Mouse (Mus musculus) erythroblast, embryonic 14.5 days (primary cell): ENCODE results near the gene Rhox4e. TPM values are rescaled to one million over a fixed set of nuclear protein-coding genes. Genes with fewer than 3 reads are reported as not detected.
"Not testable (repeated sequence)": the region's sequence is repeated elsewhere in the genome, so short reads cannot be mapped to it uniquely, and the experiment has no call there.

ENCODE experiments used
- H3K27me3 ChIP-seq: 2 replicates; pipeline ENCODE4 v1.6.1; 2012; ENCODE audit warnings: inconsistent platforms; ENCODE audit not compliant: control insufficient read depth
- H3K36me3 ChIP-seq: 2 replicates; pipeline ENCODE4 v1.6.1; 2012; ENCODE audit warnings: mild to moderate bottlenecking, inconsistent platforms; ENCODE audit not compliant: control insufficient read depth
- H3K4me1 ChIP-seq: 2 replicates; pipeline ENCODE4 v1.6.1; 2012; ENCODE audit warnings: inconsistent platforms; ENCODE audit not compliant: control insufficient read depth
- H3K4me3 ChIP-seq: replicated peaks from 2 replicates; pipeline ENCODE3; 2012; ENCODE audit warnings: moderate library complexity, mild to moderate bottlenecking, inconsistent platforms
- H3K9me3 ChIP-seq: 2 replicates; pipeline ENCODE4 v1.6.1; 2012; ENCODE audit warnings: low read length, inconsistent platforms, mixed read lengths; ENCODE audit not compliant: control insufficient read depth
- polyA plus RNA-seq: library from polyadenylated mRNA; stranded (reverse); fragments of >175 nt; gene quantifications from 2 replicates; pipeline ENCODE4 v1.2.3, GENCODE M21; 2012

Rhox4e gene
- not detected in 2 replicates for polyA plus RNA-seq

DNA sequence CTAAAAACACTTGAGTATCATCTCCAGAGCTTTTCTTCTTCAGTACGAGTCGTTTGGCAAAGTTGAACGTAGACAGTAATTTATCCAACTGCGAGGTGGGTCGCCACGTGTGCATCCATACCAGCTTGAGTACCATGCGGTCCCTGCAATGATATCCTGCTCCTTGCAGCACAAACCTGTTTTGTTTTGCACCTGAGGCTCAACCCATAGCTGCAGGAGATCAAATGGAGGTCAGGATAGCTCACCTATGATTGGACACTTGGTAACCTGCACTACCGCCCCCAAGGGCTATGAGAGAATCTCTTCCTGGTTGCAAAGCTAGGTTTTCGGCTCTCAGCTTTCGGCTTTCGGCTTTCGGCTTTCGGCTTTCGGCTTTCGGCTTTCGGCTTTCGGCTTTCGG is at the start of gene Rhox4e:
Gene Rhox4e (plus strand): TSS at position 301 of the 400 bp plus-strand sequence.
- H3K36me3 ChIP-seq, H3K4me3 ChIP-seq, H3K9me3 ChIP-seq, H3K4me1 ChIP-seq, H3K27me3 ChIP-seq: not testable (repeated sequence)

DNA sequence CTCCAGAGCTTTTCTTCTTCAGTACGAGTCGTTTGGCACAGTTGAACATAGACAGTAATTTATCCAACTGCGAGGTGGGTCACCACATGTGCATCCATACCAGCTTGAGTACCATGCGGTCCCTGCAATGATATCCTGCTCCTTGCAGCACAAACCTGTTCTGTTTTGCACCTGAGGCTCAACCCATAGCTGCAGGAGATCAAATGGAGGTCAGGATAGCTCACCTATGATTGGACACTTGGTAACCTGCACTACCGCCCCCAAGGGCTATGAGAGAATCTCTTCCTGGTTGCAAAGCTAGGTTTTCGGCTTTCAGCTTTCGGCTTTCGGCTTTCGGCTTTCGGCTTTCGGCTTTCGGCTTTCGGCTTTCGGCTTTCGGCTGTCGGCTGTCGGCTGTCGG is 43.2 kb upstream of the Rhox4e start, which contains the start of gene Rhox4d:
Gene Rhox4d (plus strand): TSS at position 301 of the 400 bp plus-strand sequence.
- H3K4me1 ChIP-seq, H3K4me3 ChIP-seq, H3K27me3 ChIP-seq, H3K36me3 ChIP-seq, H3K9me3 ChIP-seq: not testable (repeated sequence)

DNA sequence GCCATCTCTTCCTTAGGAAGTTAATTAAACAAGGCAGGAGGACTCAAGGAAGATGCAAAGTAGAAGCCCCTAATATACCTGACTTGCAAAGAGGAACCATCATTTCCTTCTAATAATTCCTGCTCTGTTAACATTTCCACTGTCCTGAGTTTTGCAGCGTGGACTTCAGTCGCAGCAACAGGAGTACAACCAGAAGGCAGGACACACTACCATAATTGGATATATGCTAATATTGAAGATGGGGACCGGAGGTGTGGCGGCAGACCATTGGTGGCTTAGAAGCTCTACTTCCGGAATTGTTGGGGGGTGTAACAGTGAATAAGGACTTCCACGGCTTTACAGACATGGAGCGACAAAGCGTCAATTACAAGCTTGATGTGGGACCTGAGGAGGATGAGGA is 27.1 kb upstream of the Rhox4e start, which contains the start of gene Rhox2e:
Gene Rhox2e (plus strand): TSS at position 301 of the 400 bp plus-strand sequence.
- H3K4me3 ChIP-seq, H3K36me3 ChIP-seq, H3K9me3 ChIP-seq, H3K4me1 ChIP-seq, H3K27me3 ChIP-seq: not testable (repeated sequence)

DNA sequence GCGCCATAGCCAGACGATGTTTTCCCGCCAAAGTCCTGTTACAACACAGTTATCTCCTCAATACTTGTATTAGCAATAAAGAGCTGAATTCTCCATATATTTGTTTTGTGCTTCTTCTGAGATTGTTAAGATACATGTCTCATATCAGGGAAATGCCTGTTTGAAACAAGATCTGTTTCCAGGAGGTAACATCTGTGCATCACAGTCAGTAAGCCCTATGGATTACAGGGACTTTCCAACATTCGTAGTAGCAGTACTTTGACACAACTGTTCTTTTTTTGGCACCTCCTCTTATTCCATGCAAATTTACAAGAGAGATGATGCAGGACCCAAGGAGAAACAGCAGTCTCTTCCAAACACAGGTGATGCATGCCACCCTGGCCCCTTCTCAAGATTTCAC is 15.5 kb upstream of the Rhox4e start, which contains the start of gene Rhox3e:
Gene Rhox3e (plus strand): TSS at position 301 of the 400 bp plus-strand sequence.
- not testable (repeated sequence) for H3K27me3 ChIP-seq, H3K9me3 ChIP-seq, H3K4me3 ChIP-seq, H3K36me3 ChIP-seq, H3K4me1 ChIP-seq

DNA sequence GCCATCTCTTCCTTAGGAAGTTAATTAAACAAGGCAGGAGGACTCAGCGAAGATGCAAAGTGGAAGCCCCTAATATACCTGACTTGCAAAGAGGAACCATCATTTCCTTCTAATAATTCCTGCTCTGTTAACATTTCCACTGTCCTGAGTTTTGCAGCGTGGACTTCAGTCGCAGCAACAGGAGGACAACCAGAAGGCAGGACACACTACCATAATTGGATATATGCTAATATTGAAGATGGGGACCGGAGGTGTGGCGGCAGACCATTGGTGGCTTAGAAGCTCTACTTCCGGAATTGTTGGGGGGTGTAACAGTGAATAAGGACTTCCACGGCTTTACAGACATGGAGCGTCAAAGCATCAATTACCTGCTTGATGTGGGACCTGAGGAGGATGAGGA is 13.9 kb downstream of the Rhox4e start, which contains the start of gene Rhox2f:
Gene Rhox2f (plus strand): TSS at position 301 of the 400 bp plus-strand sequence.
- not testable (repeated sequence) for H3K9me3 ChIP-seq, H3K27me3 ChIP-seq, H3K4me1 ChIP-seq

DNA sequence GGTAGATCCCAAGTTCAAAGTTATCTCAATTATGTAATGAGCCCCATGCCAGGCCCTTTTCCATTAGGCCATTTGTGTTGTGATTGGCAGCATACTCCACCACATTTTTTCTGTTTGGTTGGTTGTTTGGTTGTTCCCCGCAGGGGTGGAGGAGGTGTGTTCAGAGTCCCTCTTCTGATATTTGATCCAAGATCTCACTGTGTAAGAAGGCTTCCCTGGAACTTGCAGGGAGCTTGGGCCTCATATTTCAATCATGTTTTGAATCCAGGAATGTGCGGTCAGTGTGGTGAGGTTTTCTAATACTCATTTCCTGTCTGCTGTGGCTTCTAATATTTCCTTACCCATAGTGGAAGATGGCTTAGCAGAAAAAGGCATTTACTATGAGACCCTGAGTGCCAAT is 15.4 kb downstream of the Rhox4e start:
- H3K4me1 ChIP-seq, H3K36me3 ChIP-seq, H3K9me3 ChIP-seq, H3K4me3 ChIP-seq, H3K27me3 ChIP-seq: not testable (repeated sequence)

More for the DNA sequence above, 13.9 kb downstream of the Rhox4e start, which contains the start of gene Rhox2f:
- not testable (repeated sequence) for H3K4me3 ChIP-seq, H3K36me3 ChIP-seq

DNA sequence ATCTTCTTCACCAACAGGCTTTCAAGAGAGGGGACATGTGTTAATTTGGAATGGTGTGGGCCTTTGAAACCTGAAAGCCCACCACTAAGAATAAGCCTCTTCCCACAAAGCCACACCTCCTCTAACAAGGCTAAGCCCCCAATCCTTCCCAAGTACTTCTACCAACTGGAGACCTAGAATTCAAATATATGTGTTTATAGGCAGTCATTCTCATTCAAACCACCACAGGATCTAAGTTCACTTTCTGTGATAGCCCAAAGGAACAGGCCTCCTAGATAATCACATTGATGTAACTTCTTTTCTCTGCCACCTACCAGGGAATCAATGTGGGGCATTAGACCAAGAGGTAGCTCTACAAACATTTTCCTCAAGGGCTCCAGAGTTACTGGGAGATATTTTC is 23.5 kb downstream of the Rhox4e start, which contains the start of gene Rhox3f:
Gene Rhox3f (plus strand): TSS at position 301 of the 400 bp plus-strand sequence.
- not testable (repeated sequence) for H3K36me3 ChIP-seq, H3K4me1 ChIP-seq, H3K9me3 ChIP-seq, H3K4me3 ChIP-seq, H3K27me3 ChIP-seq

DNA sequence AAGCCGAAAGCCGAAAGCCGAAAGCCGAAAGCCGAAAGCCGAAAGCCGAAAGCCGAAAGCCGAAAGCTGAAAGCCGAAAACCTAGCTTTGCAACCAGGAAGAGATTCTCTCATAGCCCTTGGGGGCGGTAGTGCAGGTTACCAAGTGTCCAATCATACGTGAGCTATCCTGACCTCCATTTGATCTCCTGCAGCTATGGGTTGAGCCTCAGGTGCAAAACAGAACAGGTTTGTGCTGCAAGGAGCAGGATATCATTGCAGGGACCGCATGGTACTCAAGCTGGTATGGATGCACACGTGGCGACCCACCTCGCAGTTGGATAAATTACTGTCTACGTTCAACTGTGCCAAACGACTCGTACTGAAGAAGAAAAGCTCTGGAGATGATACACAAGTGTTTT is 50.4 kb downstream of the Rhox4e start, which contains the start of gene Rhox4f:
Gene Rhox4f (minus strand): TSS at position 101 of the 400 bp plus-strand sequence.
- H3K36me3 ChIP-seq, H3K4me3 ChIP-seq, H3K27me3 ChIP-seq, H3K9me3 ChIP-seq, H3K4me1 ChIP-seq: not testable (repeated sequence)

Other genes with a start within 250 kb of the Rhox4e start
- not detected in 2 replicates for gene Rhox3a2, start 177.4 kb upstream of the Rhox4e start, polyA plus RNA-seq
- gene Rhox4a2, start 166.6 kb upstream of the Rhox4e start, polyA plus RNA-seq, result not detected in 2 replicates
- not detected in 2 replicates for gene Rhox2b, start 145.3 kb upstream of the Rhox4e start, polyA plus RNA-seq
- not detected in 2 replicates for gene Rhox4b, start 124.9 kb upstream of the Rhox4e start, polyA plus RNA-seq
- gene Rhox2c, start 103.7 kb upstream of the Rhox4e start, polyA plus RNA-seq, result not detected in 2 replicates
- gene Rhox3c, start 98.8 kb upstream of the Rhox4e start, polyA plus RNA-seq, result not detected in 2 replicates
- not detected in 2 replicates for gene Rhox4c, start 77.1 kb upstream of the Rhox4e start, polyA plus RNA-seq
- not detected in 2 replicates for gene Rhox2d, start 64.0 kb upstream of the Rhox4e start, polyA plus RNA-seq
- not detected in 2 replicates for gene Rhox4d, start 43.1 kb upstream of the Rhox4e start, polyA plus RNA-seq
- gene Rhox2e, start 27.0 kb upstream of the Rhox4e start, polyA plus RNA-seq, result not detected in 2 replicates
- gene Rhox3e, start 15.4 kb upstream of the Rhox4e start, polyA plus RNA-seq, result not detected in 2 replicates
- gene Rhox2f, start 14.0 kb downstream of the Rhox4e start, polyA plus RNA-seq, result not detected in 2 replicates
- not detected in 2 replicates for gene Rhox3f, start 23.6 kb downstream of the Rhox4e start, polyA plus RNA-seq
- not detected in 2 replicates for gene Rhox4f, start 50.3 kb downstream of the Rhox4e start, polyA plus RNA-seq
- gene Rhox3g, start 71.2 kb downstream of the Rhox4e start, polyA plus RNA-seq, result not detected in 2 replicates
- not detected in 2 replicates for gene Rhox2g, start 86.1 kb downstream of the Rhox4e start, polyA plus RNA-seq
- gene Rhox4g, start 93.9 kb downstream of the Rhox4e start, polyA plus RNA-seq, result not detected in 2 replicates
- gene Rhox3h, start 111.4 kb downstream of the Rhox4e start, polyA plus RNA-seq, result not detected in 2 replicates
- gene Rhox2h, start 115.9 kb downstream of the Rhox4e start, polyA plus RNA-seq, result not detected in 2 replicates
- gene Rhox5, start 247.4 kb downstream of the Rhox4e start, polyA plus RNA-seq, result 0.07 TPM in 1 of 2 replicates, not detected in the other